Mouse (Mus musculus) adrenal gland, adult 2 months (tissue): Measurements from ENCODE around the gene Rpl41. TPM values are rescaled to one million over a fixed set of nuclear protein-coding genes. Genes with fewer than 3 reads are reported as not detected.

Source experiments
- DNase-seq: peaks from one replicate; pipeline ENCODE4 v3.0.0; 2021
- long read RNA-seq: library from polyadenylated mRNA; stranded (forward); transcript quantifications from one replicate; pipeline ENCODE4 v2.0.0, GENCODE M21; 2021
- polyA plus RNA-seq: library from polyadenylated mRNA; depleted of rRNA; stranded (reverse); fragments of >200 nt; gene quantifications from 2 replicates; pipeline ENCODE4 v1.2.3, GENCODE M21; 2012; rRNA removed
- total RNA-seq, 2 experiments: library from RNA; stranded (reverse); gene quantifications; 2 replicates each; pipeline ENCODE4 v1.2.3; 2021

Rpl41 gene
- 1,000 to 10,000 TPM; 3,028 to 3,144 TPM for total RNA-seq
- 1,154 and 1,178 TPM in 2 replicates for polyA plus RNA-seq
- long read RNA-seq, transcript Rpl41-206 (3 exons, 544 nt) = minor isoform, 75 of 1,063 reads
- long read RNA-seq, transcript Rpl41-203 (4 exons, 437 nt) = minor isoform, 23 of 1,063 reads
- long read RNA-seq, transcript Rpl41-201 (4 exons, 582 nt) = major isoform, 941 of 1,063 reads
- long read RNA-seq, partial matches to known transcripts = 20 of 1,063 reads
- long read RNA-seq, other reads (novel, unspliced or antisense) = 3 of 1,063 reads

DNA sequence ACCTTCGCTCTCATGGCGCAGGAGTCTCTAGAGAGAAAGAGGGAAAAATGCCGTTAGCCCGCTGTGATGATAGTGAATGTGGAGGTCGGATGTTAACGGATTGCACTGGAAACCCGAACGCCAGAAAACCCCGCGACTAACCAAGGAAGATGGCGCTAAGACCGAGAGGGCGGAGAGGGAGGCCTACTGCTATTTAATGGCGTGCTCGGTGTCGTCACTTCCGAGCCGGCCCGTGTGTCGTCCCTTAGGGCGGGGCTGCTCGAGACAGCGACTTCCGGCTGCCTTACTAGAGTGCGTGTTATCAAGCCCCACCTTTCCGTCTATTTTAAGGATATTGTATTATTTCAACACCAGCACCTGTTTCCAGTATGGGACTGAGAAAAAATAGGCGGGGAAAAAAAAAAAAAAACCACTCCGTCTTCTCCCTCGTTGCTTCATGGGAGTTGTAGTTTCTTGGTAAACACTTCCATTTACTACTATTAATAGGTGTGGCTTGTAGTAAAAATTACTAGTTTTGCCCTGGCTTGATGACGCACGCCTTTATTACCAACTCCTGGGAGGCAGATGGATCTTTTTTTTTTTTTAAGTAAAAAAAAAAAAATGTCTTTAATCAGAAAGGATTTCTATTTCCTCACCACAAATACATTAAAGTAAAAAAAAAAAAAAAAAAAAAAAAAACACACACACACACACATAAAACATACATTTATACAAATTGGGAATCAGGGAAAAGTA lies at the start of gene Rpl41:
Rpl41 (minus strand) TSS at position 359 of the 735 bp plus-strand sequence.
- peak; percentile 93 for DNase-seq

DNA sequence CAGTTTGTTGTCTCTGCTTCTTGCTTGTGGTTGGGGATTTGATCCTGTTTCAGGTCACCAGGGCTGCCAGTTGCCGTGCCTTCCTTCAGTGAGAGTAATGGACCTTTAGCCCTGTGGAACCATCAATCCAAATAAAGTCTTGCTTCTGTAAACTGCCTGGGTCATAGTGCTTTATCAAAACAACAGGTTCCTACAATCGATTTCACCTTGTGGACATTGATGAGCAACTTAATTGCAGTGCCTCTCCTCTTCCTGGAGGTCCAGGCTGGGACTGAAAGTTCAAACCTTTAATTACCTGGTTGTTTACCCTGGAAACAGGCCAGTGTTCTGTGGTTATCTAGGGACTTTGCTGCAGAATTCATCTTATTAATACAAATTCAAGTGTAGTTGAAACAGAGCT lies 49.4 kb upstream of the Rpl41 start:
- no peak for DNase-seq

DNA sequence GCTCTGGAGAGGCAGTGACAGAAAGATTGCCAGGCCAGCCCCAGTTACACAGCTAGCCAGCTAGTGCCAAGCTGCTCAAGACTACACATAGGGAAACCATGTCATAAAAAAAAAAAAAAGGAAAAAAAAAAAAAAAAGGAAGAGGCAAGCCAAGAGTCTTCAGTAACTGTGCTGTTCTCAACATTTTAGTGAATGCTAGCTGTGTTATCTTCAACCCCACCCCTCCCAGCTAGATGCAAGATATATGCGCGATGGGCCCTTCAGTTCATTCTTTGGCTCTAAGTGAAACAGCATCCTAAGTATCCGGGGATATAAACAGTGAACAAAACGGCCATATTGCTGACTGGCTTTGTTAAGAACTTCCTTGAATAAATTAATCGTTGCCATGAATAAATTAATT lies 43.7 kb upstream of the Rpl41 start:
- DNase-seq = no peak

DNA sequence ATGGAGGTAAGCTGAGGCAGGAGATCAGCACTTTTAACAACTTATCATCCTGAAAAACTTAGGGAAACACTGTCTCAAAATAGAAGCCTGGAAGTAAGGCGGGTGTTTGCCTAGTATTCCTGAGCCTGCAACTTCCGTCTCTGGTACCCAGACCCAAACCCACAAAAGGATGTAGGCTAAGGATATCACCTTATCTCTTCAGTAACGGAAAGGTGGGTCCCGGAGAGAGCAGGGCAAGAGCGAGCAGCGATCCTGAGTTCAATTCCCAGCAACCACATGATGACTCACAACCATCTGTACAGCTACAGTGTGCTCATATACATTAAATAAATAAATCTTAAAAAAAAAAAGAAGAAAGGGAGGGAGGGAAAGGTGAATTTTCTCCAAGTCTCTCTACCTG lies 42.3 kb upstream of the Rpl41 start:
- DNase-seq = no peak

DNA sequence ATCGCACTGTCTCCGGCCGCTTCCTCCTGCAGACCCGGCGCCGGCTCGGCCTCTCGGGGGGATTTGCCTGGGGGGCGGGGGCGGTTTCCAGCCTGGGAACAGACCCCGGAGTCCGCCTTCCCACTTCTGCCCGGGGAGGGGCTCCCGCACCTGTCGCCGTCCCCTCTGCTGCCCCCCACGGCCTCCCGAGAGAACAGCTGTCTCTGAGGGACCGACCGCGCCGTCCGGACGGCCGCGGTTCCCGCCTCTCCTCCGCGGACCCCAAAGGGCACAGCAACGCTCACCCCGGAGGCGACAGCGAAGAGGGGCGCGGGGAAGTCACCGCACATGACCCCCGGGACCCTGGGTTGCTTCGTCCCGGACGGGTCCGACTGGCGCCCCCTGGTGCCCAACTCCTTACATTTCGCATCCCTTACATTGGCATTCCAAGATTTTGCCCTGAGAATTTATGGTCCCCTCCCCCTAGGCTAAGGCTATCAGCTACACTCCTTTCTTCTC lies 41.1 kb upstream of the Rpl41 start:
- peak; percentile 80 for DNase-seq

DNA sequence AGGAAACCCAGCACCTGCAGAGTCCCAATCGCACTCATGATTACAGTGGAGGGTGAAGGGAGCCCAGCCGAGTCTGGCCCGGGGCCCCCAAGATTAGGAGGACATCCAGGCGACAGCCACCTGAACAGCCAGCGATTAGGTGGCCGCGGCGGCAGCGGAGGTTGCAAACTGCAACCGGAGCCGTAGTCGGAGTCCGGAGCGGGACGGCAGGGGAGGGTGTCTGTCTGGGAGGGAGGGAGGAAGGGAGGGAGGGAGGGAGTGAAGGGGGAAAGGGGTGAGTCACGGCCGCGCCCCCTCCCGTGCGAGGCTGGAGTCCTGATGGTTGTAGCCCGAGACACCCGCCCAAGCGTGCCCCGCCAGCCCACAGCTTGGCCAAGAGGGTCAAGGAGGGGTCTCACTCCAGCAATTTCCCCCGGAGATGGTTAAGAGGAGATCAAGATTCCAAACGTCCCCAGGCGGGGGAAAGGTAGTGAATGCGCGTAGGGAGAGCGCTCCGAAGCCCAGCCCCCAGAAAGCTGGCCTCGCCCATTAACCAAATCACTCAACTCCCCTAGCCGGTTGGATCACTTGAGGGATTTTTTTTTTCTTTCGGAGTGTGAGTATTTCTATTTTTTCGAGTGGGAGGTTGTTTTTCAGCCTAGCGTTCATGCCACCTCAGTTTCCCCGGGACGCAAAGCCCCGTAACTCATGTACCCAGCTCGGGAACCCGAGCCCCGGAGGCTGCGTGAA lies 40.5 kb upstream of the Rpl41 start, which contains the start of gene Erbb3:
Erbb3 (minus strand) TSS at position 189 of the 729 bp plus-strand sequence.
- DNase-seq = peak; percentile 86

DNA sequence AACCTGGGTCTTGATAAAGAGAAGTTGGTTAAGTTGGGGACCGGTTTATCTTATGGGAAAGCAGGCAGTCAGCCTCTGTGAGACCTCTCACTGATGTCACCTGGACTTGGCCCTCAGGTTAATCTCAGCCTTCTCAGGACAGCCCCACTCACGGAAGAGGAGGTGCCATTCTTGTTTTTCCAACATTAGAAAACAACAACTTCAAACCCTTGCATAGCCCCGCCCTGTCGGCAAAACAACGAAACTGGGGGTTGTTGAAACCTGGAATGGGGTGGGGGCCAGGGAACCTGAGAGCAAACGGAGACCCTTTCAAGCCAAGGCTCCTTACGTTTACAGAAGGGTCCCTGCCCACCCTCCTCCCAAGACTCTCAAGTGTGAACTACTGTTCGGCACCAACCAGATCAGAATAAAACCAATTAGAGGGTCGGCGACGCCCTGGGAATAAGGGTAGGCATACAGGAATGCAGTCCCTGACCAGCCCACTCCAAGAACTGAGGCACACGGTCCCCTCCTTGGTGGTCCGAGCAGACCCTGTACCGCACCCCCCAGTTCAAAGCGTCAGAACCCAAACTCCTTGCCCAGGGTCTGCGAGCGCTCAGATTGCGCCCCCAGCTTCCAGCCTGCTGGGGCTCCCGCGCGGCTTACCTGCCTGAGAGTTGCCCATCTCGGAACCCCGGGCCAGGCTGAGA lies 39.8 kb upstream of the Rpl41 start:
- no peak for DNase-seq

DNA sequence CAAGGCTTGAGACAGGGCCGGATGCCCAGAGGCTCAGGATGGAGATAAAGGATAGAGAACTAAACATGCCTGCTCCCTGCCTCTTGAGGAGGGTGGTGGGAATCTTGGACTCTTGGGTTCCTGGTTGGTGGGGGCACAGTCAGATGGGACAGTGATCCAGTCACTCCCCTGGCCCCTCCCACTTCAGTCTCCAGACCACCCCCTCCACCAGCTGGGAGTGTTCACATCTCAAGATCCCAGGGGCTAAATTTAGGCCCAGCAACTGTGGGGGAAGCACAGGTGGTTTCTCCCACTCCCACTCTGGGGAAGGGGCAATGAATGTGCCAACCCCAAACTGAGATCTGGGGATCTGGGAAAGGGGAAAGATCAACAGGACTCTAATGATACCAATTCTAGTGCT lies 39.0 kb upstream of the Rpl41 start:
- no peak for DNase-seq

DNA sequence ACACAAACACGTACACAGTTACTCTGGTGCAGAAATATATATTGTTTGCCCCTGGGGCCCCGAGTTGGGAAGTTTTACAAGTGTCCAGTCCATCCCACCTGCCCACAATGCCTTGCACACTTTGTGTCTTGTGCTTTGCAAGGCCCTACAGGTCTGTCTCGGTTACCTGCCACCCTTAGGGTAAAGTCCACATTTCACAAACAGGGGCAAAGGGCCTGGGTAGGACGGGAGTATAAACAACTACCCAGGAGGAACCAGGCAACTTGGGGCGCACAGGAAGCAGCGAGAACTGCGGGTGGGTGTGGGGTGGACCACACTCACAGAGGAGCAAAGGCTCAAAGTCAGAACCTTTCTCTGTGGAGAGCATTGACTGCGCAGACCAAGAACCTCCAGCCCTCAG lies 38.6 kb upstream of the Rpl41 start:
- no peak for DNase-seq

DNA sequence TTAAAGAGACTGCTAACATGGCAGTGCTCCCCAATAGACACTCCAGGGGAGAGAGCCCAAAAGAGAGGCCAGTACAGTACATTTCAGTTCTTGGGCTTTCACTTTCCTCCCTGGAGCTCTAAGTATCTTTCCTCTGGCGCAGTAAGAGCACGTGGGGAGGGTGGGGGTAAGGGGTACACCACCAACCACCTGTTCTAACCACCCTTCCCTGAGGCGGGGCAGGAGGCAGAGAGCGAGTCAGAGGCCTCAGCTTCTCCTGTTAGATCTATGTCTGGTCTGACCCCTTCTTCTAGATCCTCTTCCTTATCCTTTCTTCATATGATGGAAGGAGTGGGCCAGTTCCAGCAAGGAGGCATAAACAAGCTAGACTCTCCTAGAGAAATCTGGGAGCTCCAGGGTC lies 38.0 kb upstream of the Rpl41 start:
- DNase-seq = no peak

DNA sequence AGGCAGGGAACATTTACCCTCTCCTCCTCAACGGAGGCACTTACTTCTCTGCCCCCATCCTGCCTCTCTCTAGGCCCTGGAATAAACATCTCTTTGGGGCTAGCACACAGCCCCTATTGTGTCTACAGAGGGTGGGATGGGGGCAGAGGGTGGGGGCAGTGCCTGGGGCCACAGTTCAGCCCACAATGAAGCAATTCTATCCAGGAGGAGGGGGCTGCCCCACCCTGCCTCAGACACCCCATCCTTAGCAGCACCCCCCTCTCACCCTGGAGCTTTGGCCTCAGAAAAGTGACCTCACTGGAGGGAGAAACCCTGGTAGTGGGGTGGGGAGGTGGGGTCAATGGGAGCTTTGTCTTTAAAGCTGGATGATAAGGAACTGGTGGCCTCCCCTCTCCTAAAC lies 37.4 kb upstream of the Rpl41 start:
- DNase-seq = no peak

DNA sequence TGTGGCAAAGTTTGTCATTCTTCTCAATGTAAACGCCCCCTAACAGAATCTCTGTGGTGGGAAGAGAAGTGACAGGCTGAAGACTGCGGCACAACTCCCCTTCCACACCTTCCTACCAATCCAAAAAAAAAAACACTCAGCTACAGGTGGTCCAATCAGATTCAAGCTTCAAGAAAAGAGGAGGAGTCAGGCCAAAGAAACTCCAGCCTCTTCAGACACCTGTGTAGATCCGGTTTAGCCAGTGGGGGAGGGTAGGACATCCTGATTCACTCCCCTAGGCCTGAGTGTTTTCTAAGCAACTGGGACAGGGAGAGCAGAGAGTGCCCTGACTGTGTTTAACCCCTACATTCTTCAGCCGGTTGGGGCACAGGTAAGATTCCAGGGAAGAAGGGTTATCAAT lies 35.3 kb upstream of the Rpl41 start:
- no peak for DNase-seq

DNA sequence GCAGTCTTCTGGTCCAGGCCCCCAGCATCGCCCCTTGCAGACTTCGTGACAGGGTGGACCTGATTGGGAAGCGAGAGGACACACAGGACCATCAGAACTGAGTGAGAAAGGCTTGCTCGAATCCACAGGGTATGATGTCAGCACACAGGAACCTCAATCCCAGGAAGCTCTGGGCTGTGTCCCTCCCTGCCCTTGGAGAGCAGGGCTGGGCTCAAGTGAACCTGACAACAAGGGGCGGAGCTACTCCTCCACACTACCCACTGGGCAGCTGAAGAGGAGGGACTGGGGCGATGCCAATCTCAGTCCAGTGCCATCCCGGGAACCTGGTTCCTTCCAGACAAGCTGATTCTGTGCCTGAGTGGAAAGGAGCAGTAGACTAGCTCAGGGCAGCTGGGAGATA lies 34.5 kb upstream of the Rpl41 start:
- DNase-seq = peak; percentile 83

DNA sequence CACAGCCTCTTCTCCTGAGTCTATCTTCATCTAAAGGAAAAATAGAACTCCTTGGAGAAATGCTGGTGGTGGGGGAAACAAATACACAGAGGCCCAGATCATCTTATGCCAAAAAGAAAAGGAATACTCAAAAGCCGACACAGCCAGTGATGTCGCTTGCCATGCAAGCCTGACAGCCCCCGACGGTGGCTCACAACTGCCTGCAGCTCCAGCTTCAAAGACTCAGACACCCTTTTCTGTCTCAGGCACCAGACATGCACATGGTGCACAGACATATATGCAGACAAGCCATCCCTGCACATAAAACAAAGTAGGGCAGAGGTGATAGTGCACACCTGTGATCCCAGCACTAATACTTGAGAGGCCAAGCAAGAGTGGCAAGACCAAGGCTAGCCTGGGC lies 30.6 kb upstream of the Rpl41 start:
- no peak for DNase-seq

DNA sequence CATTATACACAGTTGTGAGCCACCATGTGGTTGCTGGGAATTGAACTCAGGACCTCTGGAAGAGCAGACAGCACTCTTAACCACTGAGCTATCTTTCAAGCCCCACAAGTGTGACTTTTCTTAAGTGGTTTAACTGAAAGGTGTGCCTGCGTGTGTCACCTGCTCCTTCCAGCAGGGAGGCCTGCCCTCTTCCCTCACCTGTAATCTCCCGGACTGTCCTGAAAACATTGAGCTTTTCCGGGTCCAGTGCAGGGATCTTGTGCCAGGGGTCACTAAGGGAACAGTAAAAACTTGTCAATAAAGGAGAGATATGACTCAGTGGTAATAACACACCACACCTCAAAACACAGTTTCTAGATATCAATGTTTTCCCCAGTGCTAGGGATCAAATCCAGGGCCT lies 30.2 kb upstream of the Rpl41 start:
- DNase-seq = no peak

DNA sequence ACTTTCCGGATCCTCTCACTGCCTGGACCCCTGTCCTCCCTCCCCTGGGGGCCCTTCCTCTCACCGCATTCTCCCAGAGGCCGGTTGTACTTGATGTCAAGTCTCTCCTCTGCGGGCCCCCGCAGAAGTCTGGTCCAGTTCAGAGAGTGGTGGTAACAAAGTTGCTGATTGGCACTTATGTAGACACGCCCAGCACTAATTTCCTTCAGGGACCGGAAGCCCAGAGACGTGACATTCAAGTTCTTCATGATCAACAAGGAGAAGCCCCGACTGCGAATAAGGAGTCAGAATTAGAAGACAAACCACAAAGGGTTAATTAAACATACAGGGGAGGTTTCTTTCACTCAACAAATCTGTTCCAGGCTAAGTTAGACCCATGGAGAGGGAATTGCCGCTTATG lies 29.2 kb upstream of the Rpl41 start:
- DNase-seq = no peak

DNA sequence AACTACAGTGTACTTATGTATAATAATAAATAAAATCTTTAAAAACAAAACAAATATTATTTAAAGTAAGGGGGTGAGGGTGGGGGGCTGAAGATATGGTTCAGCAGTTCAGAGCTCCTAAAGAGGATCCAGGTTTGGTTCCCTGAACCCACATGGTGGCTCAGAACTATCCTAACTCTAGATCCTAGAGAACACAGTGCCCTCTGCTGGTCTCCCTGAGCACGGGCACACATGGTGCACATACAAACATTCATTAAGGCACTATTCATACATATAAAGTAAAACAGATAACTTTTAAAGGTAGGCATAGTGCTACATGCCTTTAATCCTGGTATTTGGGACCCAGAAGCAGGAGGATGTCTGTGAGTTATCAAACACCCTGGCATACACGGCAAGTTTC lies 26.0 kb upstream of the Rpl41 start:
- no peak for DNase-seq

DNA sequence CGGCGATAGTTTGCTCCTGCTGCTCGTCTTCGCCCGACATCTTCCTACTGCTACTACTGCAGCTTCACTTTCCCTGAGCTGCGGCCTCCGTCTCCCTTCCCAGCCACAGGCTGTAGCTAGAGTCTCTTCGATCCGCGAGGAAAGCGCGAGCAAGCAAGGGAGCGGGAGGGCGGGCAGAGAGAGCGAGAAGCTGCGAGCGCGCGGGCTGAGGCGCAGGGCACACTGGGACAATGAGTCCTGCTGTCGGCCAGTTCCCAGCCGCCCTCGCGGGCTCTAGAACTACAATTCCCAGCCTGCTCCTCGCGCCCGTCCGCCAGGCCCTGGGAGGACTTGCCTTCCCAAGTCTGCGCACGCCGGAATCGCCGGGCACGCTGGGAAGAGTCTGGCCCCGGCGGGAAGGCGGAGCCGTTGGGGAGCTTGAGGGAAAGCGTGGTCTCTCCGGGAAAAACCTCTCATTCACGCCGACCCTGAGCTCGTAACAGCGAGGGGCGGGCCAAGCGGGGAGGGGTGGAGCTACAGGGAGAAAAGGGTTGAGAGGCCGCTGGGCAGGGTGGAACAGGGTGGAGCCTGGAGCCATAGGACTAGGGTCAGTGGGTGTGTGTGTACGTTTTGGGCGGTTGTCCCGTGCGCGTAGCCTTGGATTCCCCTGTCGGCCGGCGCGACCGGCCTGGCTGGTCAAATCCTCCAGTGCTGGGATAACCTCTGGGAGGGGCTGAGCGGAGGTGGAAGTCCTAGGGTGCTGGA lies 16.9 kb upstream of the Rpl41 start, which contains the start of gene Pa2g4:
Pa2g4 (minus strand) TSS at position 200 of the 744 bp plus-strand sequence.
- peak; percentile 100 for DNase-seq

DNA sequence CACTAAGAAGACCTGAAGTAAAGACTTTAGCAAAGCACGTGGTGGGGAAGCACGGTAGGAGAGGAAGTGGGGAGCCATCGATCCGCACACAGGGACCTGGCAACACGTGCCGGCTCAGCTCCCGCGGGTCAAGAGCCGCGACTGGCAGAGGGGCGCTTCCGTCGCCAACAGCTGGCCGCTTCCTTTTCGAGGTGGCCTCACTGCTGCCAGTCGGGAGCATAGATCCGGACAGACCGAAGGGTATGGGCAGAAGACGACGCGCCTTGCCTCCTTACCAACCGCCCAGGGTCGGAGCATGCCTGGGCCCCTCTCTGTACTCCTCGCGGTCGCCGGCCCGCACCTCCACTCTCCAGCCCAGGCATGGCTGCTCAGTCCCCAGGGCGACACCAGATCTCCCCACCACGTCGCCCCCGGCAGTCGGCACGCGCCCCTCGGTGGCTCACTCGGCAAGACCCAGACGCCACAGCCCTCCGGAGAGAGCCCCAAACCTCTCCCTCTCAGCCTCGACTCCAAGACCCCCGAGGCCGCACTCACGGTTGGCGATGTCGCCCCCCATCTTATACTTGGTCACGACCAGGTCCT lies 16.2 kb upstream of the Rpl41 start:
- peak; percentile 62 for DNase-seq

DNA sequence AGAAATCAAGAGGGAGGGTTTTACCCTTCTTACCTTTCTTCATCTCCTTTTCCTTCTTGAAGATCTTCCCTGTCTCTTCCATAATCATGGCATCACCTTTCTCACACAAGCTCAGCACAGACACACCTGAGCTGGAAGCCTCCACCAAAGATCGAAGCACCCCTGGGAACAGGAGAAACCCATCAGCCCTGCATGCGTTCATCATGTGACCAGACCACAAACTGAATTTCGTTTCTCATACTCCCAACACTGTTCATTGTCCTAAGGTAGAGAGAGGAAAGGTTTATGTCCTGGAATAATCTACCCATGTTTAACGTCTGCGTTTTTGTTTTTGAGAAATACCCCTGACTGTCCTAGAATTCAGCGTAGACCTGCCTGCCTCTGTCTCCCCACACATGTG lies 14.4 kb upstream of the Rpl41 start:
- no peak for DNase-seq

DNA sequence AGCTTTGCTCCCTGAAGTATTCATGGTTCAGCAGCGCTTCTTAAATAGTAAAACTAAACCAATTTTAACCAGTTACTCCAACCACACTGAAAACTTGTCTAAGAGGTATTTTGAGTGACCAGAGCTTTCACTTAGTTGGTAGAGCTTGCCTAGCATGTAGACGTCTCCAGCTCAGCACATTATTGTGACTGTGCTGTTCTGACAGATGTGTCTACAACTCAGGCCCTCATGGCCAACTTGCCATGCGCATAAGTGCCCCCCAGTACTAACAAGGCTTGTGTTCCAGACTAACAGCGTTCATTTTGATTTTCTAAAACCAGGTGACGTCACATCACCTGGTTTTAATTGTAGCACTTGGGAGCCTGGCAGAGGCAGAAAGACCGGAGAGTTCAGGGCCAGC lies 7.9 kb upstream of the Rpl41 start:
- no peak for DNase-seq
